Mouse (Mus musculus) ES-CJ7 (cell line): ENCODE results near the gene Pctp.

Source experiments
- DNase-seq: peaks from one replicate; pipeline ENCODE4 v3.0.0; 2011; ENCODE audit warnings: low read depth, low spot score

Pctp gene

DNA sequence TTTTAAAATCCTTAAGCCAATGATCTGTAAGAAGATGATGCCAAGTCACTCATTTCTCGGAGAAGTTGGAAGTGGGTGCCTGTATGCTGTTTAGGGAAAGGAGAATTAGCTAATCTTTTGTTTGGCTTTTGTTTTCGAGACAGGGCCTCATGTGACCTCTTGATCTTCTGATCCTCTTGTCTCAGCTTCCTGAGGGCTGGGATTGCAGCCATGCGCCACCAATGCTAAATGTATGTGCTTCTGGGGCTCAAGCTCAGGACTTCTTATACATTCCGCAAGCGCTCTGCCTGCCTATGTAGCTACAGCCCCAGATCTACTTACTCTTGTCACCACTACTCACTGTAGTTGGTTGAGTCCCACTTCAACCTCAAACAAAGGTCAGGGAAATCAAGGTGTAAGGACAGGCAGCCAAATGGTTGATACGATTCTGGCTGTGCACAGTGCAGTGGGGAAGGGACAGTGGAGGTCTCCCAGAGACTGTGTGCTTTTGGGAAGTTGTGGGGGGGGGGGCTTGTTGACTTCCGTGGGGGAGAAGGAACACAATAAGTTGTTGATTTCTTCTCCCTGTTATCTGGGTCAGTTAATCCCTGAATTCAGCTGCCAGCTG is 24.8 kb downstream of the Pctp start:
- DNase-seq: no peak

DNA sequence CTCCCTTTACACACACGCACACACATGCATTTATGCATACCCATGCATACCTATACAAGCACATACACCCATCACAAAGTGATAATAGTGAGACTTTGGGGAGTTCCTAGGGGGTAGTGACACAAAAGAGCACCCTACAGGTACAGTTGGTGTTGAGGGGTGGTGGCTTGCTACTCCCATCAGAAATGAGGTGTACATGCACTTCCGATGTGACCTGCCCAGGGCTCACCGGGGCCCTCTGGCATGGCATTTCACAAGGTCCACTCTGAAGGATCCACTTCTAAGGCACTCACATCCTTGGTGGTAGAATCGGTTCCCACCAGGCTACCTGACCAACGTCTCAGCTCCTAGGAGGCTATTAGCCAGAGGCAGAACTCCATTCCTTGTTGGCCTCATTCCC is 26.3 kb downstream of the Pctp start:
- no peak for DNase-seq

DNA sequence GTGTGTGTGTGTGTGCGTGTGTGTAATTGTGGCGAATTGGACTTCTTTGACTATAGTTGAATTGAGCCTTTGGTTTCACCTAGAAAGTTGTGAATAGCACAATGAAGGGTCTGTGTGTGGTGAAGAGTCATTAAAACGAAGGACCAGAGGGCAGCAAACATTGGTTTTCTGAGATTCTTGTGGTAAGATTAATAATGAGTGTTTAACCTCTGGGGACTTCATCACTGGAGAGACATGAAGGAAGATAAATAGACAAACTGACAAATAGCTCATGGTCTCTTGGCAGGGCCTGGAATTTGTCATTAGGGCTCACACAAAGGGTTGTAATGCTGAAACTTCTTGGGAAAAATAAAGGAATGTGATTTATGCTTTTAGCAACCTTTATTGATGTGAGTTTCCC is 31.4 kb downstream of the Pctp start:
- no peak for DNase-seq

DNA sequence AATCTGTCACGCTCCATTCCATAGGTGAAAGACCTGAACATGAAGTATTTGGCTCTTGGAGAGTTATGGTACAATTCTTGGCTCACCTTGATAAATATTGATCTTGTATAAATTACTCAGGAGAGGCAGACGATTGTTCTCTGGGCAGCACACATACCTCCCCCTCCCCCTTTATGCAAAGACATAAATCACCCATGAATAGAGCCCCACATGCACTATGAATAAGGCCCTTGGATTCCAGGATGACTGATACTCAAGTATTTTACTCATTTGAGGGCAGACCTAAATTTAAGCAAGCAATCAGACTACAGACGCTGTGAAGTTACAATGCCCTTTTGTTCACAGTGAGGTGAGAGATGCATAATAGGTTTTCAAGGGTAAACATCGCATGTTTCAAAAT is 32.0 kb downstream of the Pctp start:
- no peak for DNase-seq

DNA sequence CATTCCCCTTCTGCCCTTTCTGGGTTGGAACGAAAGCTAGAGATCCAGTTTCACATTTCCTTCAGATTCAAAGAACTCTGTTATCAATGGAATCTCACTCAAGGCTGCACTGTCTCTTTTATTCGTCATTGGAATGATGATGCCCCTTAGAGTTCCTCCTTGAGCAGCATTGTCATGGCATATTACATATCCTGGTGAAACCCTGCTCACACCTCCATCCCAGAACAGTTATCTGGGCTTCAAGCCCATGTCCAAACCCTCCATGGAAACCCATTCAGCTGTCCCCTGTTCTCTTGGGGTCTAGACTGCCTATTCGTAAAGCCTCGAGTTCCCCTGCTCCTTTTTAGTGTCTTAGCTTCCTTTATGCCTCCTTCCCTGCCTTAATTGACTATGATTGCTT is 33.6 kb downstream of the Pctp start:
- DNase-seq: no peak

DNA sequence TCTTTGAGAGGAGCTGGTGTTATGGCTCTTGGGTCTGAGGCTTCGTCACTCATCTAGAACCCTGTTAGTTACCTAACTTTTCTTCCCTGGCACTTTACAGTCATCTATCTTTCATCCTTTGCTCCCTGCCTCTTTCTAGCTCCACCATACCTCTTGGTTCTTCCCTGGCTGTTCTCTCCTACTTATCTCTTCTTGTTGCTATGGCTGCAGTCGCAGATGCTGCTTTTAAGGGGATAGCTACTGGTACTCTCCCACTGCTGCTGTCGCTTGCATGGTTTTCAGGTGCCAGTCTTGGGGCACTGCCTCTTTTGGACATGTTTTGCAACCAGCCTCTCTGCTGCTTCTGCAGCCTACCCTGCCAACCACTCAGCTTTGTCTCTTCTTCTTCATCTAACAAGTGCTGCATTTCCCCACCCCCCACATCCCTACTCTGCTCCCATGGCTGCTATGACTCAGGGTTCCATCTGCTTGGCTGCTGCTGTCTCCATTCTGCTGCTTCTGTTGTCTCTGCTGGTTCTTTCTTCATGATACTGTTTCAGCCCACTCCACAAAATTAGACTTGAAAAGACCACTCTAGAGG is 51.9 kb downstream of the Pctp start:
- no peak for DNase-seq

DNA sequence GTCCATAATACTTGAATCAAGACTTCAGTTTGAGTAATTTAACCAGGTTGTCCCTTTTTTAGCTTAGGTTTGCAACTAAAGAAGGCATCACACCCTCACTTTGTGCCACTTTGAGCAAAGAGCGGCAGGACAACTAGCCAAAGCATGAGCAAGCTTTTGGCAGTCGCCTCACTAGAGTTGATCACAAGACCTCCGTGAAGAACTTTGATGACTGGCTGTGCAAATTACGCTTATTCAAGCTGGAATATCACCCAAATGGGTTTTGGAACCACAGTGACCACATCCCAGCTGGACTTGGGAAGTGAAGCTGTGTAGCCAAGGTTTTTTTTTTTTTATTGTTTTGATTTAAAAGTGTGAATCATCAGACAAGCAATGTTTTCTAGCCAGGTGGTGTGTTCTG is 54.9 kb downstream of the Pctp start:
- DNase-seq: no peak

DNA sequence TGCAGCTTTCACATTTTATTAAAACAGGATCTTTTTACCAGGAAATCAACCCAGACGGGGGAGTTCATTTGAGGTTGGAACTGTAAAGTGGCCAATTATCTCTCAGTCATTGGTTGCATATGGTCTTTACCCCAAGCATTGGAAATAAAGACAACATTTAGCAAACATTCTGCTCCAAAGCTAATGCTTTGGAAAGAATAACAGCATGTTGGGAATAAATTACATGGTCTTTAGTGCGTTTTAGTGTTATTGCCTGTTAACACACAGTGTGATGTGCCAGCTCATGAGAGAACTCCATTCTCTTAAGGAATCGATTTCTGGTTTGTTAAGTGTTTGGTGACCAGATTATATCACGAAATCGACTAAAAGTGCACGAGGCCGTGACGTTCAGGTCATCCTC is 57.5 kb downstream of the Pctp start:
- no peak for DNase-seq

DNA sequence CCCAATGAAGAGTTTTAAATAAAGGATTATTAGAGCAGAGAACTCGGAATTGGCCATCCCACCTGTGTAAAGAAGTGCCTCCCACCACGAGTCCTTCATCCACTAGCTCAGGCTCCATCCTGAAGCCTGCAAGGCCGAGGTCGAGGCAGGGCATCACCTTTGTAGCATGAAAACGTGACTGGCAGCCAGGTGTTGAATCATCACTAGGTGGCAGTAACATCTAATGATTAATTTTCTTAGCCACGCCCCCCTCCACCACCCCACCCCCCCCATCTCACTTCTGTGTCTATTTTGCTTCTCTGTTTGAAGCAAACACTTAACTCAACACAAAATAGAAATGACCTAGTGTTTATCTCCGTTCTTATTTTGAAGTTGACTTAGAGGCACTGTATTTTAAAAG is 65.5 kb downstream of the Pctp start:
- peak; percentile 4 for DNase-seq
